Mouse (Mus musculus): ENCODE data around the gene Slc34a3. TPM values are rescaled to one million over a fixed set of nuclear protein-coding genes. Genes with fewer than 3 reads are reported as not detected.

Gene Slc34a3
- total and polyA plus RNA-seq, 3 experiments, result 0.03 to 0.04 TPM; not detected in 1

DNA sequence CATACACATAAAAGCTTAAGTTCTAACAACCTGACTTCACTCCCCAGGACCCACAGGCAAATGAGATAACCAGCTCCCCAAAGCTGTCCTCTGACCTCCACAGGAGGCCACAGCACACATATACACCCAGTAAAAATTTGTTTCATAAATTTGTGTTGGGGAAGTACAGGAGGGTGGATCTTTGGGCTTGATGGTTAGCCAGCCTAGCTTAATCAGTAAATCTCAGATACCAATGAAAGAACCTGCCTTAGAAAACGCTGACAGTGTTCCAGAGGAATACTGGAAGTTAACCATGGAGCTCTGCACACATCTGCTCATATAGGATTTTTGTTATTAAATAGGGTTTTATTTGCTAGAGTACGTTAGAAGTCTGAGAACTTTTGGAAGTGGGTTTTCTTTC, 16.5 kb downstream of the Slc34a3 start:
- Histone ChIP-seq H3K4me1 (ENCODE audit: control insufficient read depth in 1 of 2, insufficient read depth in 2 of 2, low read length in 2 of 2) (no peaks in the 10 kb centered on the region), H3K36me3 (ENCODE audit: control insufficient read depth in 1 of 2, insufficient read depth in 2 of 2, low read length in 2 of 2) (peaks cover 0 to 3% of the 10 kb centered on the region in 2 experiments; a peak in 1 of 4 replicates), H3K79me2 (ENCODE audit: control insufficient read depth, insufficient read depth, low read length, poor library complexity) (no peaks in the 10 kb centered on the region; the same call in 1 of the 2 replicates), H3K27ac (ENCODE audit: control insufficient read depth, low read depth, low read length) (no peak overlapping the region), H3K9me3 (replicated peaks; ENCODE audit: insufficient read depth, low read length) (no peaks in the 10 kb centered on the region), H3K4me3 (ENCODE audit: control insufficient read depth in 1 of 2, insufficient read depth in 1 of 2, low read depth in 2 of 2, low read length in 2 of 2) (no peak overlapping the region), H3K9ac (ENCODE audit: control insufficient read depth, low read depth, low read length, poor library complexity, severe bottlenecking) (no peak overlapping the region), H3K27me3 (ENCODE audit: control insufficient read depth in 1 of 2, insufficient read depth in 2 of 2, low read length in 2 of 2) (no peaks in the 10 kb centered on the region)
- no peak for DNase-seq (ENCODE audit: low read depth, low spot score)
- TF ChIP-seq CHD2 (IDR thresholded peaks at IDR 0.05; ENCODE audit: low read length) (no peak), MXI1 (IDR thresholded peaks at IDR 0.05; ENCODE audit: low read depth, low read length) (no peak), MEF2A (IDR thresholded peaks at IDR 0.05; ENCODE audit: extremely low read depth, insufficient replicate concordance, low read depth, low read length, poor library complexity, severe bottlenecking) (no peak), CHD1 (IDR thresholded peaks at IDR 0.05; ENCODE audit: low read depth, low read length) (no peak), E2F4 (IDR thresholded peaks at IDR 0.05; ENCODE audit: borderline replicate concordance, low read depth, low read length) (no peak), SIN3A (IDR thresholded peaks at IDR 0.05; ENCODE audit: low read length) (no peak)

DNA sequence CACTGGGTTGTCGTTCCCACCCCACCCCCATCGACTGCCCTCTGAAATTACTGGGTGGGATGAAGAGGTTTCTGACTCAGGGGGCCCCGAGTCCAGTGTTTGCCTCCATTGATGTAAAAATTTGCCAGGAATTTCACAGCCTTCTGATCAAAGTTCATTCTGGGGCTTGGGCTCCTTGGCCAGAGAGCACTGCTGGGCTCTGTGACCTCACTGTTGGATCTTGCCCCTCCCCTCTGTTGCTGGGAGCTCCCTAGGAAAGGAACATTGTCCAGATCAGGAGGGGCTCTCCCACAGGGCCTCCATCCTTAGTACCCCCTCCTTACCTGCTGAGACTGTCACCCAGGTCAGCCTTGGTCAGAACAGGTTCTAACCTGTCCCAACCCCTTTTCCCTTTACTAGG, 19.7 kb downstream of the Slc34a3 start, which contains the start of gene Stpg3:
TSS of gene Stpg3 (minus strand) at position 194 of the 400 bp plus-strand sequence.
- Histone ChIP-seq H3K9me3 (replicated peaks; ENCODE audit: insufficient read depth, low read length) (no peaks in the 10 kb centered on the region), H3K36me3 (ENCODE audit: control insufficient read depth in 1 of 2, insufficient read depth in 2 of 2, low read length in 2 of 2) (peaks cover 0 to 11% of the 10 kb centered on the region in 2 experiments; a peak in 2 of 4 replicates), H3K4me3 (ENCODE audit: control insufficient read depth in 1 of 2, insufficient read depth in 1 of 2, low read depth in 2 of 2, low read length in 2 of 2) (no peak within 1 kb of the TSS), H3K27me3 (ENCODE audit: control insufficient read depth in 1 of 2, insufficient read depth in 2 of 2, low read length in 2 of 2) (no peaks in the 10 kb centered on the region), H3K27ac (ENCODE audit: control insufficient read depth, low read depth, low read length) (no peak within 1 kb of the TSS), H3K4me1 (ENCODE audit: control insufficient read depth in 1 of 2, insufficient read depth in 2 of 2, low read length in 2 of 2) (peaks cover 6 to 15% of the 10 kb centered on the region in 2 experiments), H3K9ac (ENCODE audit: control insufficient read depth, low read depth, low read length, poor library complexity, severe bottlenecking) (no peak within 1 kb of the TSS), H3K79me2 (ENCODE audit: control insufficient read depth, insufficient read depth, low read length, poor library complexity) (peaks cover 17% of the 10 kb centered on the region)
- TF ChIP-seq MYC (IDR thresholded peaks at IDR 0.05; ENCODE audit: low read depth, low read length) (no peak), UBTF (IDR thresholded peaks at IDR 0.05; ENCODE audit: borderline replicate concordance, insufficient read depth, low read depth, low read length) (no peak), MAFK (IDR thresholded peaks at IDR 0.05; ENCODE audit: borderline replicate concordance, low read depth, low read length) (no peak), USF1 (IDR thresholded peaks at IDR 0.05; ENCODE audit: low read depth, low read length) (no peak), MEF2A (IDR thresholded peaks at IDR 0.05; ENCODE audit: extremely low read depth, insufficient replicate concordance, low read depth, low read length, poor library complexity, severe bottlenecking) (no peak), POLR2A (IDR thresholded peaks at IDR 0.05; ENCODE audit: control insufficient read depth in 1 of 2, insufficient read depth in 1 of 2, low read depth in 1 of 2, low read length in 2 of 2, poor library complexity in 1 of 2) (no peak), POLR2AphosphoS2 (IDR thresholded peaks at IDR 0.05; ENCODE audit: low read length) (no peak), NRF1 (IDR thresholded peaks at IDR 0.05; ENCODE audit: insufficient read depth, low read depth, low read length, poor library complexity, severe bottlenecking) (no peak), RAD21 (IDR thresholded peaks at IDR 0.05; ENCODE audit: low read depth, low read length) (no peak), CTCF (IDR thresholded peaks at IDR 0.05 in 2 of 3, conservative IDR thresholded peaks at IDR 0.05 in 1 of 3; ENCODE audit: control insufficient read depth in 1 of 3, insufficient read depth in 1 of 3, low read depth in 2 of 3, low read length in 3 of 3, poor library complexity in 1 of 3, severe bottlenecking in 1 of 3) (no peak), ZKSCAN1 (IDR thresholded peaks at IDR 0.05; ENCODE audit: low read depth, low read length) (no peak), CHD1 (IDR thresholded peaks at IDR 0.05; ENCODE audit: low read depth, low read length) (no peak), JUND (IDR thresholded peaks at IDR 0.05; ENCODE audit: low read depth, low read length) (no peak), TCF12 (IDR thresholded peaks at IDR 0.05; ENCODE audit: low read depth, low read length) (no peak), ETS1 (IDR thresholded peaks at IDR 0.05; ENCODE audit: low read depth, low read length) (no peak), POLR2AphosphoS5 (IDR thresholded peaks at IDR 0.05; ENCODE audit: borderline replicate concordance, low read depth, low read length) (no peak), BHLHE40 (IDR thresholded peaks at IDR 0.05; ENCODE audit: borderline replicate concordance, low read depth, low read length) (no peak), MXI1 (IDR thresholded peaks at IDR 0.05; ENCODE audit: low read depth, low read length) (no peak)
- DNase-seq (ENCODE audit: low read depth, low spot score), result no peak
